Mouse (Mus musculus): ENCODE measurements around the gene Anapc7.

DNA sequence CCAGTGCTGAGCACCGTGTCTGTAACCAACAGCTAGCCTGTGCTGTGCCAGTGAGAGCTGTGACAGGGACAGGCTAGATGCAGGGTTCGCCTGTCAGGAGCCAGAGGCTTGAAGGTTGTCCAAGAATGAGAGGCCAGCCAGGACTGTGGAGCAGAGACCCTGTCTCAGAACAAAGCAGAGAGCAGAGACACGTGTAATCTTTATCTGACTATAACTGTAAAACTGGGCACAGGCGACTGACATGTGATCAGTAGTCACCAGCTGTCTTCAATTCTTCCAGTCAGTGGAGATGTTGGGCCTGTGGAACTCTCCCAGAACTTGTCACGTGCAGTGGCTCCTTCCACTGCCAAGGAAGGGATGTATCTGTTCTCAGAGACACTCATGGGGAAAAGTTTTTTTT, 18.7 kb upstream of the Anapc7 start:
- TF ChIP-seq CTCF (conservative IDR thresholded peaks at IDR 0.05; ENCODE audit: low read length), result no peak
- no peak for TF ChIP-seq POU5F1 (IDR thresholded peaks at IDR 0.05; ENCODE audit: borderline replicate concordance, low read length)
- TF ChIP-seq NANOG (IDR thresholded peaks at IDR 0.05; ENCODE audit: borderline replicate concordance, low read length), result no peak
